ENCODE assay signal across 18 mouse cellular contexts in the genomic region with DNA sequence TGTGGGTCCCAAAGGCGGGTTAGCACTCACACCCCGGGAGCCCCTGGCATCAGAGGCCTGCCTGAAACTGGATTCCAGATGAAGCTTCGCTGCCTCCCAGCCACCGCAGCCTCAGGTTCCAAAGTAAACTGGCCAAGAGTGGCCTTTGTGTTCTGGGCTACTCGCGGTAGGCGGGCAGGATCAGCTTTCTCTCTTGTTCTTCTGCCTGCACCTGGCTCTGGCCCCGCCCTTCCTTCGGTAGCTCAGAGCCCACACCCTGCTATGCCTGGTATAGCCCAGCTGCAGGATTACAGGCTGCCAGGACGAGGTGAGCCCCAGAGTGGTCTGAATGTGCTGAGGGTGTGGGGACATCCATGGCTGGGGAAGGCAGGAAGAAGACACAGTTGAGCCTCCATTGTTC. TPM values are rescaled to one million over a fixed set of nuclear protein-coding genes. Genes with fewer than 3 reads are reported as not detected.
DNase-seq lines count a peak whose midpoint lies in the region; ATAC-seq and TF ChIP-seq lines count a peak whose summit lies in the region.
"Had no signal": no experiment of that assay in that cellular context is flagged by ENCODE, and none has a peak within 500 bp of the region (broad histone marks: within the 10 kb centered on the region; RNA-seq: fewer than 3 reads in every experiment).

No protein-coding gene starts in this region.

- H3K4me2 ChIP-seq in kidney, postnatal 0 days (ENCODE audit: low read length), result no peak overlapping the region
- no peak overlapping the region for H3K4me2 ChIP-seq in embryonic facial prominence, embryonic 11.5 days (ENCODE audit: low read depth, low read length)
- H3K4me2 ChIP-seq: limb, embryonic 13.5 days; liver, embryonic 15.5 days; neural tube, embryonic 15.5 days had no signal

- TF ChIP-seq POLR2A in ES-Bruce4 (IDR thresholded peaks at IDR 0.05; ENCODE audit: insufficient read depth, low read length), result no peak

- TF ChIP-seq CTCF in kidney, postnatal 0 days (IDR thresholded peaks at IDR 0.05; ENCODE audit: low read depth), result no peak
- TF ChIP-seq CTCF in ES-Bruce4 (IDR thresholded peaks at IDR 0.05; ENCODE audit: low read depth, low read length), result no peak

- no peaks in the 10 kb centered on the region for H3K9me3 ChIP-seq in kidney, postnatal 0 days (replicated peaks; ENCODE audit: low read length)
- H3K9me3 ChIP-seq in ES-Bruce4 (replicated peaks; ENCODE audit: control insufficient read depth, insufficient read depth, low read length, poor library complexity, severe bottlenecking), result no peaks in the 10 kb centered on the region
- no peaks in the 10 kb centered on the region for H3K9me3 ChIP-seq in embryonic facial prominence, embryonic 11.5 days (replicated peaks; ENCODE audit: control insufficient read depth, low read length)
- H3K9me3 ChIP-seq: hindbrain, embryonic 10.5 days; limb, embryonic 13.5 days; liver, embryonic 15.5 days; midbrain, embryonic 10.5 days; neural tube, embryonic 15.5 days had no signal

- H3K4me3 ChIP-seq in kidney, postnatal 0 days (replicated peaks; ENCODE audit: low read depth, low read length), result no peak overlapping the region
- H3K4me3 ChIP-seq in ES-Bruce4 (ENCODE audit: low read depth, low read length), result peak overlapping the region; percentile 5; the same call in 1 of the 2 replicates
- no peak overlapping the region for H3K4me3 ChIP-seq in embryonic facial prominence, embryonic 11.5 days (ENCODE audit: low read depth, low read length)
- H3K4me3 ChIP-seq: erythroblast, embryonic 14.5 days; hindbrain, embryonic 10.5 days; left cerebral cortex, adult 2 months; limb, embryonic 13.5 days; liver, embryonic 15.5 days; midbrain, embryonic 10.5 days; neural tube, embryonic 15.5 days had no signal

- H3K4me1 ChIP-seq in kidney, postnatal 0 days (replicated peaks; ENCODE audit: insufficient read depth, low read length), result no peaks in the 10 kb centered on the region; the same call in 1 of the 2 replicates
- peaks cover 10% of the 10 kb centered on the region for H3K4me1 ChIP-seq in ES-Bruce4 (ENCODE audit: control insufficient read depth, insufficient read depth, low read length)
- H3K4me1 ChIP-seq in embryonic facial prominence, embryonic 11.5 days (ENCODE audit: control insufficient read depth, insufficient read depth, low read length), result no peaks in the 10 kb centered on the region
- H3K4me1 ChIP-seq: liver, embryonic 15.5 days had no signal

- TF ChIP-seq EP300 in ES-Bruce4 (IDR thresholded peaks at IDR 0.05; ENCODE audit: insufficient read depth, low read depth, low read length), result peak; percentile 35; the same call in 1 of the 2 replicates

- no peak for ATAC-seq in kidney, postnatal 0 days (replicated peaks; ENCODE audit: low FRiP score, low read depth)
- no peak; the same call in 1 of the 2 replicates for ATAC-seq in embryonic facial prominence, embryonic 11.5 days (replicated peaks; ENCODE audit: insufficient number of reproducible peaks, low FRiP score, low TSS enrichment, low read depth)
- no peak for ATAC-seq in megakaryocyte-erythroid progenitor cell, adult 5-6 weeks (replicated peaks; ENCODE audit: low FRiP score, low TSS enrichment, poor library complexity, severe bottlenecking)
- ATAC-seq: inflammation-experienced regulatory T-cells, adult 6 months had no signal

- H3K9ac ChIP-seq in kidney, postnatal 0 days (ENCODE audit: low read depth, low read length), result no peak overlapping the region
- no peak overlapping the region for H3K9ac ChIP-seq in ES-Bruce4 (ENCODE audit: low read depth, poor library complexity, severe bottlenecking)
- no peak overlapping the region for H3K9ac ChIP-seq in embryonic facial prominence, embryonic 11.5 days (replicated peaks; ENCODE audit: low read length)
- H3K9ac ChIP-seq: limb, embryonic 13.5 days; liver, embryonic 15.5 days; neural tube, embryonic 15.5 days had no signal

- WGBS in kidney, postnatal 0 days, result 21% methylated on average over 10 of the region's 10 CpGs
- WGBS in embryonic facial prominence, embryonic 11.5 days, result 3% methylated on average over 10 of the region's 10 CpGs

- DNase-seq in kidney, postnatal 0 days (ENCODE audit: low spot score), result peak; percentile 64
- DNase-seq in kidney, adult 9 months, result no peak
- peak; percentile 36 for DNase-seq in embryonic facial prominence, embryonic 11.5 days (ENCODE audit: low spot score)
- peak; percentile 49 for DNase-seq in lung, postnatal 36 days
- DNase-seq in testis, postnatal 10 days (ENCODE audit: low spot score), result no peak
- DNase-seq: adrenal gland, postnatal 14 days; cerebellum, adult 2 months had no signal

- peaks cover 12% of the 10 kb centered on the region; the same call in 1 of the 2 replicates for H3K27me3 ChIP-seq in kidney, postnatal 0 days (ENCODE audit: insufficient read depth, low read length)
- no peaks in the 10 kb centered on the region for H3K27me3 ChIP-seq in ES-Bruce4 (ENCODE audit: control insufficient read depth, insufficient read depth, low read length, poor library complexity, severe bottlenecking)
- peaks cover 8% of the 10 kb centered on the region for H3K27me3 ChIP-seq in embryonic facial prominence, embryonic 11.5 days (ENCODE audit: control insufficient read depth, insufficient read depth, low read length)

- H3K27ac ChIP-seq in kidney, postnatal 0 days, result no peak overlapping the region
- no peak overlapping the region for H3K27ac ChIP-seq in ES-Bruce4 (ENCODE audit: insufficient read depth, low read length)
- H3K27ac ChIP-seq in embryonic facial prominence, embryonic 11.5 days (replicated peaks; ENCODE audit: low read depth, low read length), result no peak overlapping the region
- H3K27ac ChIP-seq: hindbrain, embryonic 10.5 days; left cerebral cortex, adult 2 months; limb, embryonic 13.5 days; liver, embryonic 15.5 days; midbrain, embryonic 10.5 days; neural tube, embryonic 15.5 days had no signal

- no peaks in the 10 kb centered on the region for H3K36me3 ChIP-seq in kidney, postnatal 0 days (ENCODE audit: insufficient read depth, low read length)
- H3K36me3 ChIP-seq in ES-Bruce4 (ENCODE audit: control insufficient read depth, insufficient read depth, low read length, poor library complexity, severe bottlenecking), result no peaks in the 10 kb centered on the region
- no peaks in the 10 kb centered on the region for H3K36me3 ChIP-seq in embryonic facial prominence, embryonic 11.5 days (replicated peaks; ENCODE audit: control insufficient read depth, insufficient read depth, low read depth, low read length)
- H3K36me3 ChIP-seq: hindbrain, embryonic 10.5 days; limb, embryonic 13.5 days; liver, embryonic 15.5 days; midbrain, embryonic 10.5 days; neural tube, embryonic 15.5 days had no signal

RNA-seq across cellular contexts. Expression of gene Scn5a, which starts 12.6 kb away (rescaled TPM):
- polyA plus RNA-seq in kidney, postnatal 0 days (2015; fragmentation: Nextera tagmentation; extraction: Ambion mirVana), result 0.12 and 0.18 TPM in 2 replicates
- 0.49 and 1.2 TPM in 2 replicates for polyA plus RNA-seq in ES-Bruce4 (2011; ENCODE audit: insufficient read depth, insufficient read length, low read depth, missing spikeins)
- polyA plus RNA-seq in embryonic facial prominence, embryonic 11.5 days (2014; fragmentation: Nextera tagmentation; extraction: Ambion mirVana), result 0.52 and 0.61 TPM in 2 replicates
- total RNA-seq in megakaryocyte-erythroid progenitor cell, adult 5-6 weeks (2014; fragmentation: Nextera tagmentation), result not detected in 2 replicates
- total RNA-seq in megakaryocyte-erythroid progenitor cell, adult 5-6 weeks (2017), result not detected in 2 replicates
- total RNA-seq: common myeloid progenitor, adult 5-6 weeks had no signal
- polyA plus RNA-seq: erythroblast, embryonic 14.5 days; inflammation-experienced regulatory T-cells, adult 6 months had no signal

Comparison
In these comparisons a context has a peak if more than half of its experiments do, and no peak if none do; other contexts are left out.
1. DNase-seq: peak in kidney, postnatal 0 days (single experiment), embryonic facial prominence, embryonic 11.5 days (single experiment) and lung, postnatal 36 days (single experiment); none in kidney, adult 9 months (single experiment) and testis, postnatal 10 days (single experiment).